Mouse (Mus musculus) spleen, postnatal 4 days (tissue): ENCODE results near the gene Nfic.

Experiments
- DNase-seq, 2 experiments: peaks; one replicate each; pipeline ENCODE4 v3.0.0; 2022; ENCODE audit warnings: low spot score in 2 of 2

Gene Nfic

DNA sequence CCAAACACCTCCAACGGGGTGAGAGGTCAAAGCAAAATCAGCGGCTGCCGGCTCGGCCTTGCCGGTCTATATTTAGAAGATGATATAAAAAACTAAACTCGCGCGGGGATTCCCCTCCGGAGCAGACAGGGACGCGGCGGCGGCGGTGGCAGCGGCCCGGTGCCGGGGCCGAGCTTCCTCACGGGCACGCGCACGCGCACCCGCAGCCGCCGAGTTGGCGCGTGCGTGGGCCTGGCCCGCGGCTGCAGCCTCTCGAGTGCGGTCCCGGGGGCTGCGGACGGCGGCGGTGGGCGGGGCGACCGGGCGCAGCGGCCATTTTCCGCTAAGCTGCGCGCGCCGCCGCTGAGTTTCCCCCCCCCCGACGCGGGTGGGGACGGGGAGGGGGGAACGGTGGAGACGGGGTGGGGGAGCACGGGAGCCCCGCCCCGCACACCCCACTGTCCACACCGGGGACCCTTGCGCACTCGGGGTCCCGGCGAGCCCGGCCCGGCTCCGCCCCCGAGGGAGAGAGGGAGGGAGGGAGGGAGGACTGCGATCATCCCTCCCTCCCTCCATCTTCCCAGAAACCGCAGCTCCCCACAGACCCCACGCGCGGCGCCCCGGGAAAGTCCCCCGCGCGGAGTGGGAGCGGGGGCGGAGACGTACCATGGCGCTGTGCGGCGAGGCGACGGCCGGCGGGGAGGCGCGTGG, 25.1 kb downstream of the Nfic start:
- peak; percentile 76 to 90 for DNase-seq

DNA sequence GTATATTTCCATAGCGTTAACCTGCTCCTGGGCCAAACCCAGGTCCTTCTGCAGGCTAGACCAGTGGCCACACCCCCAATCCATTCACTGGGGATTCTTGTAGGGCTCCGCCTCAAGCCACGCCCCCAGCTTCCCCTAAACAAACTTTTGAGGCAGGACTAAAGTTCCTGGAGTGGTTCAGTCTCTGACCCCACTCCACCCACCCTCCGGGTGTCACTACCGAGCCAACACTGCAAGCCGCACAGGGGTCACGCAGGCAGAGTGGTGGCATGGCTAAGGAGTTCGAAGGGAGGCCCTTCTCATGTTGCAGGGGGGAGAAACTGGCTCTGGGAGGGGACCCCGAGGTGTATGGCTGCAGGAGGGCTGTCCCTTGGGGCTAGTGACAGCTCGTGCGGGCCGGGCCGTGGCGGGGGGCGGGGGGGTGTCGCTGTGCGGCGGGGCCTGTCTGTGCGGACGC, 25.8 kb downstream of the Nfic start:
- peak; percentile 86 to 89 for DNase-seq

GRCm38 (mm10) chr10:81429092-81429491, 26.3 kb downstream of the Nfic start:
- DNase-seq: peak; percentile 14 to 63

- DNase-seq: peak in 1 of 2 experiments; percentile 10
Measured at GRCm38 (mm10) chr10:81428507-81428870, 26.9 kb downstream of the Nfic start.

- DNase-seq: peak; percentile 12 to 62
Measured at GRCm38 (mm10) chr10:81427804-81428506, 27.5 kb downstream of the Nfic start.

DNA sequence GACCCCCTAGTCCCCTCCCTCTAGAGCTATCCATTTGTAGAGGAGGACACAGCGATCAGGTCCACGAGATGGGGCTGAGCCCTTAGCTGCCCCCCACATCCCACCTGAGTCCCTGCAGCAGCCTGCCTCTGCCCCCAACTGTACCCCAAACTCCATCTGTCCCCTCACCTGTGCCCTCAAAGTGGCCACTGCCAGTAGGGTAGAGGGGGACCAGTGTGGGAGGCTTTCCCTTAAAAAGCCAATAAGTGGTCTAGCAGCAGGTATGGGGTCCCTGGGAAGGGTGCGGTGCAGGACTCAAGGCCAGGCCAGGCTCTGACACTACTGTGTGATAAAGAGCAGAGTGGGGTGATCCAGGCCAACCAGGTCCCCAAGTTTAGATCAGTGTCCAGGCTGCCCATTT, 28.1 kb downstream of the Nfic start:
- DNase-seq: peak; percentile 11 to 64

- peak; percentile 29 to 77 for DNase-seq
Measured at GRCm38 (mm10) chr10:81426897-81427296, 28.5 kb downstream of the Nfic start.

DNA sequence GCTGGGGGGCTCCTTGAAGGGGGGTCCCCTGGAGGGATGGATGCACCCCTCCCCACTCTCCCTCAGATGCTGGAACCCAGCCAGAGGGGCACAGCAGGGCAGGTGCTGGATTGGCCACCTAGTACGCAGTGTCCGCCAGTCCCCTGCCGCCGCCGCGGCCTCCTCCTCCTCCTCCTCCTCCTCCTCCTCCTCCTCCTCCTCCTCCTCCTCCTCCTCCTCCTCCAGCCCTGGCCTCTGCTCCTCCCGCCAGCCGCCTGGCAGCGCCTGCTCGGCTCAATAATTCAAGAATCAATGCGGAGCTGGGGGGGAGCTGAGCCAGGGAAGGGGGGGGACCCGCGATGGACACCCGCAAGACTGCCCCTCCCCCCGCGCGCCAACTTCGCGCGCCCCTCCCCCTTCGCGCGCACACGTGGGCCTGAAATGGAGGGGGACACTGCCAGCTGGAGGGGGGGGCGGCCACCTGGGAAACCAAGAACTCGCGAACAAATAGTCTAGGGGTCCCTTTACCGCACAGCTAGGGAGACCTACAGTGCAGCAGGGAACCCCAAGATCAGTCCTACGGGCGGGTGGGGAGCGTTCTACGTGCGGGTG, 29.3 kb downstream of the Nfic start:
- DNase-seq: peak; percentile 12 to 62

GRCm38 (mm10) chr10:81425236-81425850, 30.1 kb downstream of the Nfic start:
- DNase-seq: peak; percentile 13 to 63

- DNase-seq: peak; percentile 15 to 63
Measured at GRCm38 (mm10) chr10:81424246-81425051, 31.0 kb downstream of the Nfic start.

GRCm38 (mm10) chr10:81423476-81424245, 31.8 kb downstream of the Nfic start:
- peak in 1 of 2 experiments; percentile 11 for DNase-seq

DNA sequence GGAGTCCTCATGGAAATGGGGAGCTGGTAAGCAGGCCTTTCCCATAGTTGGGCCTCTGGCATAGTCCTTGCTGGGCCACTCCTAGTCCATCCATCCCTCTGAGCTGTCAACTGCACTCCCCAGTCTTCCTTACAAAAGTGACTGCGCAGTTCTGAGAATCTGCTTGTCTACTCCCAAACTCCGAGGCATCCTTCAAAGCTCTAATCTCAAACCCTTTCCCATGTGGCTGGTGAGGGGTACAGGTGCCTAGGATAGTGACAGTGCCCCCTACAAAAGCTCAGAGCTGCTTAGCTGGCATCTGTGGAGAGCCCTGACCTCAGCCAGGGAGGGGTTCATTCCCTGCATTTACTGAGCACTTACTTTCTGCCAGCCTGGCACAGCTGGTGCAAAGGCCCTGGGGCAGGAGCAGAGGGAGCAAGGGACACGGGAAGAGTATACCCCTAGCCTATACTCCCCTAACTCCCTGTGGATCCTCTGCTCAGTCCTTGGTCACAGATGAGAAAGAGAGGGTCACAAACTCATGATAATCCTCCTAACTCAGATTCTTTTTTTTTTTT, 32.7 kb downstream of the Nfic start:
- no peak for DNase-seq

- peak in 1 of 2 experiments; percentile 64 for DNase-seq
Measured at GRCm38 (mm10) chr10:81422191-81422590, 33.2 kb downstream of the Nfic start.

DNA sequence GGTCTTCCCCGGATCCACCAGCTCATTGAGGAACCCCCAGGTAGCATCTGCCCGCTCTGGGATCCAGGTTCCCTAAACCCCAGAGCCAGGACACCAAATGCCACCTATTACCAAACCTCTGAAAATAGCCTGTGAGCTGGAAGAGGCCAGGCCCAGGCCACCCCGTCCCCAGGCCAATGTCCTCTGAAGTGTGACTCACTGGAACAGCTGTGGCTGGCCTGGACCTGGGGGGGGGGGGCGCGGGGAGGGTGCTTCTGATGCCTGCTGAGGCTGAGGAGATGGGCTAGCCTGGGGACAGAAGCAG, 33.7 kb downstream of the Nfic start:
- DNase-seq: no peak

- peak; percentile 11 to 56 for DNase-seq
Measured at GRCm38 (mm10) chr10:81421041-81421796, 34.2 kb downstream of the Nfic start.

GRCm38 (mm10) chr10:81420191-81420767, 35.2 kb downstream of the Nfic start:
- DNase-seq: no peak

DNA sequence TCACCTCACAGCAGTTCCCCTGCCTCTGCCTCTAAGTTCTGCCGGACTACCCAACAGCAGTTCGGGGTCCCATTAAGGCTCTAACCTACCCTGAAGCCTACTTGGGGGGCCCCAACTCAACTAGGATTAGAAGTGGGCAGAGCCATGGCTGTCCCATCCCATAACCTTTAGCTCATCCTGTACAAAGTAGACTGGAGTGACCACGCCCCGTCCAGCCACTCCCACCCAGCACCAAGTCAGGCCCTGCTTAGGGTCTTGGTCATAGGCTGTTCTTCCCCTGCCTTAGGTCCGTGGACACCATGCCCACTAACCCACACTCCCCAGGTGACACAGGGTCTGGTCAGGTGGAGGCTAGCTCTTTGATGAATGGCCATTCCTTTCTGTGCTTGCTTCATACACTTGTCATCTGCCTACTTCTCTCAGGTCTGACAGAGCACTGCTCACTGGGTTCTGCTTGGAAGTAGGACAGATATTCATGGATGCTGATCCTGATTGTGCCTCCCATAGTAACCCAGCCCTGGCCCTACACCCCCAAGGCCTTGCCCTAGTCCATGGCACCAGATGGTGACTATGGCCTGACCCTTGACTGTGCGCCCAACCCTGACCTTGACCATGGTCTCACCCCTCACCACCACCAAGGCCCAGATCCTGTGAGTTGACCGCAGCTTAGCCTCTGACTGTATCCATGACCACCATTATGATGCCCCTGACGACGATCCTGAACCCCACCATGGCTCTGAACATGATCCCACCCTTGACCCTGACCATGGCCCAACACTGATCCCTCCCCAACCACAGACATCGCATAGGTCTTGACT, 36.1 kb downstream of the Nfic start:
- no peak for DNase-seq

GRCm38 (mm10) chr10:81418216-81419070, 37.0 kb downstream of the Nfic start:
- DNase-seq: no peak
